Mouse (Mus musculus): ENCODE measurements around the gene Tnfrsf21. TPM values are rescaled to one million over a fixed set of nuclear protein-coding genes. Genes with fewer than 3 reads are reported as not detected.

Tnfrsf21 gene
- polyA plus RNA-seq, 1 experiment from 2014 or later: 36.9 TPM

GRCm38 (mm10) chr17:43107338-43107737 lies 91.0 kb downstream of the Tnfrsf21 start:
- DNase-seq (ENCODE audit: low spot score): no peak
- TF ChIP-seq EP300 (optimal IDR thresholded peaks at IDR 0.05): no peak
- TF ChIP-seq CTCF (IDR thresholded peaks at IDR 0.05; ENCODE audit: low read depth): no peak
- H3K27ac ChIP-seq (replicated peaks): no peak overlapping the region
- no peak overlapping the region for H3K4me2 ChIP-seq (replicated peaks; ENCODE audit: low read depth)
- H3K9ac ChIP-seq (ENCODE audit: low read length): no peak overlapping the region
- no peaks in the 10 kb centered on the region for H3K4me1 ChIP-seq (replicated peaks; ENCODE audit: control insufficient read depth, insufficient read depth)
- H3K9me3 ChIP-seq (ENCODE audit: control insufficient read depth, low read length): no peaks in the 10 kb centered on the region
- no peak for ATAC-seq (ENCODE audit: low FRiP score, low TSS enrichment)
- 66% methylated on average over 5 of the region's 5 CpGs for WGBS
- H3K36me3 ChIP-seq (ENCODE audit: control insufficient read depth, insufficient read depth, low read length): no peaks in the 10 kb centered on the region
- no peak overlapping the region for H3K4me3 ChIP-seq (ENCODE audit: low read depth, low read length)
- no peaks in the 10 kb centered on the region for H3K27me3 ChIP-seq (ENCODE audit: control insufficient read depth, insufficient read depth, low read length)

- Histone ChIP-seq H3K27me3 (ENCODE audit: control insufficient read depth, insufficient read depth, low read length) (no peaks in the 10 kb centered on the region), H3K4me2 (replicated peaks; ENCODE audit: low read depth) (no peak overlapping the region), H3K4me3 (ENCODE audit: low read depth, low read length) (no peak overlapping the region), H3K9ac (ENCODE audit: low read length) (no peak overlapping the region), H3K36me3 (ENCODE audit: control insufficient read depth, insufficient read depth, low read length) (no peaks in the 10 kb centered on the region), H3K27ac (replicated peaks) (no peak overlapping the region), H3K4me1 (replicated peaks; ENCODE audit: control insufficient read depth, insufficient read depth) (no peaks in the 10 kb centered on the region), H3K9me3 (ENCODE audit: control insufficient read depth, low read length) (no peaks in the 10 kb centered on the region)
- ATAC-seq (ENCODE audit: low FRiP score, low TSS enrichment) (no peak), DNase-seq (ENCODE audit: low spot score) (no peak)
- 70% methylated on average over 4 of the region's 4 CpGs for WGBS
- TF ChIP-seq EP300 (optimal IDR thresholded peaks at IDR 0.05): no peak
- no peak for TF ChIP-seq CTCF (IDR thresholded peaks at IDR 0.05; ENCODE audit: low read depth)
Observed at GRCm38 (mm10) chr17:43109501-43109900, 93.1 kb downstream of the Tnfrsf21 start.

- H3K4me2 ChIP-seq (replicated peaks; ENCODE audit: low read depth): no peak overlapping the region
- H3K27me3 ChIP-seq (ENCODE audit: control insufficient read depth, insufficient read depth, low read length): no peaks in the 10 kb centered on the region
- no peaks in the 10 kb centered on the region for H3K9me3 ChIP-seq (ENCODE audit: control insufficient read depth, low read length)
- TF ChIP-seq CTCF (IDR thresholded peaks at IDR 0.05; ENCODE audit: low read depth) (no peak), EP300 (optimal IDR thresholded peaks at IDR 0.05) (no peak)
- H3K27ac ChIP-seq (replicated peaks): no peak overlapping the region
- H3K4me1 ChIP-seq (replicated peaks; ENCODE audit: control insufficient read depth, insufficient read depth): no peaks in the 10 kb centered on the region
- no peak overlapping the region for H3K4me3 ChIP-seq (ENCODE audit: low read depth, low read length)
- DNase-seq (ENCODE audit: low spot score) (no peak), ATAC-seq (ENCODE audit: low FRiP score, low TSS enrichment) (no peak)
- no peaks in the 10 kb centered on the region for H3K36me3 ChIP-seq (ENCODE audit: control insufficient read depth, insufficient read depth, low read length)
- no peak overlapping the region for H3K9ac ChIP-seq (ENCODE audit: low read length)
- 85% methylated on average over 9 of the region's 9 CpGs for WGBS
Observed at GRCm38 (mm10) chr17:43110168-43110885, 94.0 kb downstream of the Tnfrsf21 start.

GRCm38 (mm10) chr17:43113391-43113984 lies 97.1 kb downstream of the Tnfrsf21 start:
- Histone ChIP-seq H3K9me3 (ENCODE audit: control insufficient read depth, low read length) (no peaks in the 10 kb centered on the region), H3K27ac (replicated peaks) (no peak overlapping the region), H3K27me3 (ENCODE audit: control insufficient read depth, insufficient read depth, low read length) (no peaks in the 10 kb centered on the region), H3K4me1 (replicated peaks; ENCODE audit: control insufficient read depth, insufficient read depth) (no peaks in the 10 kb centered on the region), H3K36me3 (ENCODE audit: control insufficient read depth, insufficient read depth, low read length) (no peaks in the 10 kb centered on the region), H3K4me3 (ENCODE audit: low read depth, low read length) (no peak overlapping the region), H3K4me2 (replicated peaks; ENCODE audit: low read depth) (no peak overlapping the region), H3K9ac (ENCODE audit: low read length) (no peak overlapping the region)
- DNase-seq (ENCODE audit: low spot score) (no peak), ATAC-seq (ENCODE audit: low FRiP score, low TSS enrichment) (peak; percentile 41; the same call in 1 of the 2 replicates)
- WGBS: 48% methylated on average over 9 of the region's 9 CpGs
- no peak for TF ChIP-seq CTCF (IDR thresholded peaks at IDR 0.05; ENCODE audit: low read depth)
- no peak for TF ChIP-seq EP300 (optimal IDR thresholded peaks at IDR 0.05)

DNA sequence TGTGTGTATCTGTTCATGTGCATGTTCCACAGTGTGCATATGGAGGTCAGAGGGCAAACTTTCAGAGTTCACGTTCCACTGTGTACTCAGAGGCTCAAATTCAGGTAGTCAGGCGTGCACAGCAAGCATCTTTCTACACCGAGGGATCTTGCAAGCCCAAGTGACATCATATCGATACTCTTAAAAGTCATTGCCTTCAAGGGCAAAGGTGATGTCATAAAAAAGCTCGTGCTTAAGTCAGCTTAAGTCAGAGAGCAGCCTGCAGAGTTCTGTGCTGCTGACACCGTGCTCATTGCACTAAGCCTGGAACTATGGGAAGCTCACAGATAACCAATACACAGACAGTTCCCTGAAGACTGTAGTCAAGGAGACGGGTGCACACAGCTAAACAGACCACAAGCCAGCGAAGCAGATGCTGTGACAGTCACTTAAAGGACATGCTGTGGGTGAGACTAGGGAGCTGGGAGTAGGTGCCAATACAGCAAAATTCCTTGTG lies 97.8 kb downstream of the Tnfrsf21 start:
- Histone ChIP-seq H3K4me3 (ENCODE audit: low read depth, low read length) (no peak overlapping the region), H3K36me3 (ENCODE audit: control insufficient read depth, insufficient read depth, low read length) (no peaks in the 10 kb centered on the region), H3K27ac (replicated peaks) (no peak overlapping the region), H3K27me3 (ENCODE audit: control insufficient read depth, insufficient read depth, low read length) (no peaks in the 10 kb centered on the region), H3K9me3 (ENCODE audit: control insufficient read depth, low read length) (no peaks in the 10 kb centered on the region), H3K4me1 (replicated peaks; ENCODE audit: control insufficient read depth, insufficient read depth) (no peaks in the 10 kb centered on the region), H3K4me2 (replicated peaks; ENCODE audit: low read depth) (no peak overlapping the region), H3K9ac (ENCODE audit: low read length) (no peak overlapping the region)
- TF ChIP-seq CTCF (IDR thresholded peaks at IDR 0.05; ENCODE audit: low read depth) (no peak), EP300 (optimal IDR thresholded peaks at IDR 0.05) (no peak)
- 51% methylated on average over 8 of the region's 8 CpGs for WGBS
- DNase-seq (ENCODE audit: low spot score) (no peak), ATAC-seq (ENCODE audit: low FRiP score, low TSS enrichment) (peak; percentile 38; the same call in 1 of the 2 replicates)

GRCm38 (mm10) chr17:43114926-43115325 lies 98.6 kb downstream of the Tnfrsf21 start:
- 96% methylated on average over 6 of the region's 6 CpGs for WGBS
- no peak overlapping the region for H3K27ac ChIP-seq (replicated peaks)
- H3K27me3 ChIP-seq (ENCODE audit: control insufficient read depth, insufficient read depth, low read length): no peaks in the 10 kb centered on the region
- no peak overlapping the region for H3K4me2 ChIP-seq (replicated peaks; ENCODE audit: low read depth)
- no peaks in the 10 kb centered on the region for H3K4me1 ChIP-seq (replicated peaks; ENCODE audit: control insufficient read depth, insufficient read depth)
- H3K9me3 ChIP-seq (ENCODE audit: control insufficient read depth, low read length): no peaks in the 10 kb centered on the region
- TF ChIP-seq EP300 (optimal IDR thresholded peaks at IDR 0.05): no peak
- no peak for TF ChIP-seq CTCF (IDR thresholded peaks at IDR 0.05; ENCODE audit: low read depth)
- H3K9ac ChIP-seq (ENCODE audit: low read length): no peak overlapping the region
- no peaks in the 10 kb centered on the region for H3K36me3 ChIP-seq (ENCODE audit: control insufficient read depth, insufficient read depth, low read length)
- H3K4me3 ChIP-seq (ENCODE audit: low read depth, low read length): no peak overlapping the region
- DNase-seq (ENCODE audit: low spot score): no peak
- no peak for ATAC-seq (ENCODE audit: low FRiP score, low TSS enrichment)

Data from stomach, postnatal 0 days (tissue).